Mouse (Mus musculus): ENCODE results near the gene Gm20521.

Gm20521 gene

GRCm38 (mm10) chr14:54936831-54937160 is 53.6 kb downstream of the Gm20521 start:
- H3K9me3 ChIP-seq (ENCODE audit: low read length): no peaks in the 10 kb centered on the region
- peaks cover 48% of the 10 kb centered on the region for H3K27me3 ChIP-seq (ENCODE audit: insufficient read depth, low read length)
- no peak overlapping the region for H3K4me3 ChIP-seq (replicated peaks; ENCODE audit: low read length)
- H3K4me1 ChIP-seq (replicated peaks; ENCODE audit: low read depth, low read length): peaks cover 36% of the 10 kb centered on the region
- TF ChIP-seq POU5F1 (IDR thresholded peaks at IDR 0.05; ENCODE audit: borderline replicate concordance, low read length): no peak
- TF ChIP-seq CTCF (conservative IDR thresholded peaks at IDR 0.05; ENCODE audit: low read length): no peak
- H3K36me3 ChIP-seq (ENCODE audit: insufficient read depth, low read length): no peaks in the 10 kb centered on the region

GRCm38 (mm10) chr14:54937361-54938182 is 54.3 kb downstream of the Gm20521 start:
- peaks cover 49% of the 10 kb centered on the region for H3K27me3 ChIP-seq (ENCODE audit: insufficient read depth, low read length)
- H3K4me3 ChIP-seq (replicated peaks; ENCODE audit: low read length): no peak overlapping the region
- TF ChIP-seq NANOG (IDR thresholded peaks at IDR 0.05; ENCODE audit: borderline replicate concordance, low read length) (no peak), CTCF (conservative IDR thresholded peaks at IDR 0.05; ENCODE audit: low read length) (no peak), POU5F1 (IDR thresholded peaks at IDR 0.05; ENCODE audit: borderline replicate concordance, low read length) (no peak)
- H3K4me1 ChIP-seq (replicated peaks; ENCODE audit: low read depth, low read length): peaks cover 28% of the 10 kb centered on the region
- no peaks in the 10 kb centered on the region for H3K9me3 ChIP-seq (ENCODE audit: low read length)
- H3K36me3 ChIP-seq (ENCODE audit: insufficient read depth, low read length): no peaks in the 10 kb centered on the region

GRCm38 (mm10) chr14:54938431-54939219 is 55.4 kb downstream of the Gm20521 start:
- H3K4me3 ChIP-seq (replicated peaks; ENCODE audit: low read length): no peak overlapping the region
- peaks cover 52% of the 10 kb centered on the region for H3K27me3 ChIP-seq (ENCODE audit: insufficient read depth, low read length)
- H3K9me3 ChIP-seq (ENCODE audit: low read length): no peaks in the 10 kb centered on the region
- TF ChIP-seq POU5F1 (IDR thresholded peaks at IDR 0.05; ENCODE audit: borderline replicate concordance, low read length): no peak
- TF ChIP-seq CTCF (conservative IDR thresholded peaks at IDR 0.05; ENCODE audit: low read length): no peak
- no peak for TF ChIP-seq NANOG (IDR thresholded peaks at IDR 0.05; ENCODE audit: borderline replicate concordance, low read length)
- H3K36me3 ChIP-seq (ENCODE audit: insufficient read depth, low read length): no peaks in the 10 kb centered on the region
- peaks cover 22% of the 10 kb centered on the region for H3K4me1 ChIP-seq (replicated peaks; ENCODE audit: low read depth, low read length)

GRCm38 (mm10) chr14:54939434-54940175 is 56.4 kb downstream of the Gm20521 start:
- Histone ChIP-seq H3K4me3 (replicated peaks; ENCODE audit: low read length) (no peak overlapping the region), H3K27me3 (ENCODE audit: insufficient read depth, low read length) (peaks cover 47% of the 10 kb centered on the region), H3K9me3 (ENCODE audit: low read length) (no peaks in the 10 kb centered on the region), H3K4me1 (replicated peaks; ENCODE audit: low read depth, low read length) (peaks cover 21% of the 10 kb centered on the region), H3K36me3 (ENCODE audit: insufficient read depth, low read length) (no peaks in the 10 kb centered on the region)
- TF ChIP-seq POU5F1 (IDR thresholded peaks at IDR 0.05; ENCODE audit: borderline replicate concordance, low read length): no peak
- TF ChIP-seq NANOG (IDR thresholded peaks at IDR 0.05; ENCODE audit: borderline replicate concordance, low read length): no peak
- peak; percentile 92 for TF ChIP-seq CTCF (conservative IDR thresholded peaks at IDR 0.05; ENCODE audit: low read length)

- H3K9me3 ChIP-seq (ENCODE audit: low read length): no peaks in the 10 kb centered on the region
- H3K4me3 ChIP-seq (replicated peaks; ENCODE audit: low read length): no peak overlapping the region
- H3K27me3 ChIP-seq (ENCODE audit: insufficient read depth, low read length): peaks cover 46% of the 10 kb centered on the region
- H3K36me3 ChIP-seq (ENCODE audit: insufficient read depth, low read length): no peaks in the 10 kb centered on the region
- peaks cover 16% of the 10 kb centered on the region for H3K4me1 ChIP-seq (replicated peaks; ENCODE audit: low read depth, low read length)
- TF ChIP-seq POU5F1 (IDR thresholded peaks at IDR 0.05; ENCODE audit: borderline replicate concordance, low read length) (no peak), NANOG (IDR thresholded peaks at IDR 0.05; ENCODE audit: borderline replicate concordance, low read length) (no peak), CTCF (conservative IDR thresholded peaks at IDR 0.05; ENCODE audit: low read length) (no peak)
Observed at GRCm38 (mm10) chr14:54940176-54940530, 56.9 kb downstream of the Gm20521 start.

GRCm38 (mm10) chr14:54941024-54941978 is 58.1 kb downstream of the Gm20521 start:
- no peak for TF ChIP-seq POU5F1 (IDR thresholded peaks at IDR 0.05; ENCODE audit: borderline replicate concordance, low read length)
- TF ChIP-seq NANOG (IDR thresholded peaks at IDR 0.05; ENCODE audit: borderline replicate concordance, low read length): no peak
- no peak for TF ChIP-seq CTCF (conservative IDR thresholded peaks at IDR 0.05; ENCODE audit: low read length)
- Histone ChIP-seq H3K4me1 (replicated peaks; ENCODE audit: low read depth, low read length) (peaks cover 16% of the 10 kb centered on the region), H3K4me3 (replicated peaks; ENCODE audit: low read length) (no peak overlapping the region), H3K9me3 (ENCODE audit: low read length) (no peaks in the 10 kb centered on the region), H3K36me3 (ENCODE audit: insufficient read depth, low read length) (no peaks in the 10 kb centered on the region), H3K27me3 (ENCODE audit: insufficient read depth, low read length) (peaks cover 45% of the 10 kb centered on the region)

- H3K9me3 ChIP-seq (ENCODE audit: low read length): no peaks in the 10 kb centered on the region
- TF ChIP-seq CTCF (conservative IDR thresholded peaks at IDR 0.05; ENCODE audit: low read length): no peak
- TF ChIP-seq POU5F1 (IDR thresholded peaks at IDR 0.05; ENCODE audit: borderline replicate concordance, low read length): no peak
- no peak for TF ChIP-seq NANOG (IDR thresholded peaks at IDR 0.05; ENCODE audit: borderline replicate concordance, low read length)
- no peaks in the 10 kb centered on the region for H3K36me3 ChIP-seq (ENCODE audit: insufficient read depth, low read length)
- peaks cover 16% of the 10 kb centered on the region for H3K4me1 ChIP-seq (replicated peaks; ENCODE audit: low read depth, low read length)
- H3K4me3 ChIP-seq (replicated peaks; ENCODE audit: low read length): no peak overlapping the region
- peaks cover 47% of the 10 kb centered on the region for H3K27me3 ChIP-seq (ENCODE audit: insufficient read depth, low read length)
Observed at GRCm38 (mm10) chr14:54942479-54942878, 59.2 kb downstream of the Gm20521 start.
